ENCODE assay signal across 19 mouse cellular contexts in the genomic region with DNA sequence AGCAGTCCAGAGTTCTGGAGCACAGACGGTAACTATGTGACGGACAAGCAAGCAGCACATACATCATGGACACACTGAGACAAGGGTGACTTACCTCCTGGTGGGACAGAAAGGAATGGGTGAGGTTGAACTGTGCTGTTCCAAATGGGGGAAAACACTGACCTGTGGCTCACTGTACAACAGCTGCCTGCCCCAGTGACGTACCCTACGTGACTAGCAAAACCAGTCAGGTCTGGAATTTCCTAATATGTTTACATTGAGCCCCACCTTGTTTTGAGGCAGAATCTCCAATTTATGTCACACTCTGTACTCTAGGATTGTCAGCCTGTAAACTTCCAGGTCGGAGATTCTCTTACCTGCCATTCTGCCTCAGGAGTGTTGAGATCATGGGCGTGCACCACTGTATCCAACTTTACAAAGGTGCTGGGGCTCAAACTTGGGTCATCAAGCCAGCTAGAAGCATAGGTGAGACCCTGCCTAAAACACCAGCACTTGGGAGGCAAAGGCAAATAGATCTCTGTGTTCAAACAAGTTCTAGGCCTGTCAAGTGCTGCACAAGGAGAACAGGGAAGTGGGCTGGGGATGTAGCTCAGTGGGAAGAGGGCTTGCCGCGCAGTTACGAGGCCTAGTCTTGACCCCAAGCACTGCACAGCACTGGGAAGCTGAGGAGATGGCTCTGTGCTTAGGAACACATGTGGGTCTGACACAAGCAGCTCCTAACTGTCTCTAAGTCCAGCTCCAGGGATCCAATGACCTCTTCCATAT. TPM values are rescaled to one million over a fixed set of nuclear protein-coding genes. Genes with fewer than 3 reads are reported as not detected.
A peak's percentile ranks its signal among the peaks of the same experiment; 100 is the strongest.
DNase-seq lines count a peak whose midpoint lies in the region; ATAC-seq and TF ChIP-seq lines count a peak whose summit lies in the region.
"Had no signal": no experiment of that assay in that cellular context is flagged by ENCODE, and none has a peak within 500 bp of the region (broad histone marks: within the 10 kb centered on the region; RNA-seq: fewer than 3 reads in every experiment).

No protein-coding gene starts in this region.

- no peak for ATAC-seq in heart, embryonic 16.5 days (replicated peaks; ENCODE audit: extremely low read depth, insufficient read depth, low FRiP score)
- no peak for ATAC-seq in liver, embryonic 12.5 days
- peak; percentile 85; the same call in 1 of the 2 replicates for ATAC-seq in stomach, embryonic 16.5 days (ENCODE audit: insufficient read depth, low FRiP score)
- no peak for ATAC-seq in midbrain, embryonic 15.5 days (replicated peaks)
- ATAC-seq in inflammation-experienced regulatory T-cells, adult 6 months = no peak
- ATAC-seq: forebrain, embryonic 15.5 days; midbrain, embryonic 16.5 days had no signal

- peaks cover 25% of the 10 kb centered on the region for H3K4me1 ChIP-seq in heart, embryonic 16.5 days (ENCODE audit: control insufficient read depth, insufficient read depth, low read length)
- peaks cover 22% of the 10 kb centered on the region for H3K4me1 ChIP-seq in spleen, adult 2 months (ENCODE audit: control insufficient read depth, insufficient read depth, insufficient read length)
- H3K4me1 ChIP-seq in liver, embryonic 12.5 days = peaks cover 60% of the 10 kb centered on the region
- H3K4me1 ChIP-seq in stomach, embryonic 16.5 days (ENCODE audit: control insufficient read depth, insufficient read depth, low read length) = 0 out of 2 replicates have a peak, but pooled peaks cover 4% of the 10 kb centered on the region
- no peaks in the 10 kb centered on the region for H3K4me1 ChIP-seq in midbrain, embryonic 15.5 days
- H3K4me1 ChIP-seq: forebrain, embryonic 15.5 days; hindbrain, embryonic 10.5 days; neural tube, embryonic 12.5 days had no signal

- TF ChIP-seq CTCF in spleen, adult 2 months (IDR thresholded peaks at IDR 0.05; ENCODE audit: extremely low read depth, insufficient read depth, insufficient read length, insufficient replicate concordance) = no peak

- no peak for TF ChIP-seq POLR2A in spleen, adult 2 months (IDR thresholded peaks at IDR 0.05; ENCODE audit: low read depth, low read length)

- H3K9me3 ChIP-seq in heart, embryonic 16.5 days (replicated peaks; ENCODE audit: control insufficient read depth, low read length) = no peaks in the 10 kb centered on the region
- no peaks in the 10 kb centered on the region for H3K9me3 ChIP-seq in liver, embryonic 12.5 days (replicated peaks)
- no peaks in the 10 kb centered on the region for H3K9me3 ChIP-seq in stomach, embryonic 16.5 days (replicated peaks; ENCODE audit: control insufficient read depth, low read length)
- H3K9me3 ChIP-seq in midbrain, embryonic 15.5 days = no peaks in the 10 kb centered on the region
- H3K9me3 ChIP-seq: forebrain, embryonic 15.5 days; hindbrain, embryonic 10.5 days; neural tube, embryonic 12.5 days had no signal

- no peaks in the 10 kb centered on the region for H3K27me3 ChIP-seq in heart, embryonic 16.5 days (ENCODE audit: control insufficient read depth, insufficient read depth, low read length)
- H3K27me3 ChIP-seq in spleen, adult 2 months (ENCODE audit: control insufficient read depth, insufficient read depth, low read length) = no peaks in the 10 kb centered on the region
- no peaks in the 10 kb centered on the region for H3K27me3 ChIP-seq in liver, embryonic 12.5 days (replicated peaks)
- no peaks in the 10 kb centered on the region for H3K27me3 ChIP-seq in stomach, embryonic 16.5 days (ENCODE audit: control insufficient read depth, insufficient read depth, low read length)
- H3K27me3 ChIP-seq in midbrain, embryonic 15.5 days (replicated peaks) = no peaks in the 10 kb centered on the region
- H3K27me3 ChIP-seq: forebrain, embryonic 15.5 days; neural tube, embryonic 12.5 days had no signal

- DNase-seq in heart, postnatal 10 days = no peak
- DNase-seq in spleen, adult 2 months (ENCODE audit: low read depth in 1 of 2, low spot score in 2 of 2) = no peak
- no peak for DNase-seq in spleen, adult 18-20 months
- DNase-seq: cerebellum, adult 11 months; cerebellum, postnatal 36 days; thymus, postnatal 4 days had no signal

- no peaks in the 10 kb centered on the region for H3K36me3 ChIP-seq in heart, embryonic 16.5 days (ENCODE audit: control insufficient read depth, insufficient read depth)
- no peaks in the 10 kb centered on the region for H3K36me3 ChIP-seq in spleen, adult 2 months (ENCODE audit: control insufficient read depth, insufficient read depth, low read length)
- H3K36me3 ChIP-seq in liver, embryonic 12.5 days = no peaks in the 10 kb centered on the region
- no peaks in the 10 kb centered on the region for H3K36me3 ChIP-seq in stomach, embryonic 16.5 days (ENCODE audit: control insufficient read depth, insufficient read depth, low read length)
- no peaks in the 10 kb centered on the region for H3K36me3 ChIP-seq in midbrain, embryonic 15.5 days (replicated peaks)
- H3K36me3 ChIP-seq: forebrain, embryonic 15.5 days; hindbrain, embryonic 10.5 days; neural tube, embryonic 12.5 days had no signal

- no peak overlapping the region for H3K4me3 ChIP-seq in heart, embryonic 16.5 days (ENCODE audit: low read length)
- no peak overlapping the region for H3K4me3 ChIP-seq in spleen, adult 2 months (ENCODE audit: extremely low read depth, insufficient read depth, insufficient read length)
- H3K4me3 ChIP-seq in liver, embryonic 12.5 days = no peak overlapping the region
- H3K4me3 ChIP-seq in stomach, embryonic 16.5 days (replicated peaks; ENCODE audit: low read length) = no peak overlapping the region
- no peak overlapping the region for H3K4me3 ChIP-seq in midbrain, embryonic 15.5 days
- H3K4me3 ChIP-seq: forebrain, embryonic 15.5 days; hindbrain, embryonic 10.5 days; layer of hippocampus, adult 2 months; neural tube, embryonic 12.5 days had no signal

- no peak overlapping the region for H3K9ac ChIP-seq in heart, embryonic 16.5 days (ENCODE audit: low read length)
- peak overlapping the region; percentile 1; the same call in 1 of the 2 replicates for H3K9ac ChIP-seq in liver, embryonic 12.5 days
- H3K9ac ChIP-seq in stomach, embryonic 16.5 days (ENCODE audit: low read length) = no peak overlapping the region; the same call in 1 of the 2 replicates
- no peak overlapping the region for H3K9ac ChIP-seq in midbrain, embryonic 15.5 days
- H3K9ac ChIP-seq: forebrain, embryonic 15.5 days; neural tube, embryonic 12.5 days had no signal

- intact Hi-C loops in heart, postnatal 10 days (cut with DNase I) = no loop called here

- H3K27ac ChIP-seq in heart, embryonic 16.5 days (ENCODE audit: low read length) = peak overlapping the region; percentile 90
- H3K27ac ChIP-seq in spleen, adult 2 months (ENCODE audit: insufficient read depth, low read length) = peak overlapping the region; percentile 54
- H3K27ac ChIP-seq in liver, embryonic 12.5 days = no peak overlapping the region
- H3K27ac ChIP-seq in stomach, embryonic 16.5 days (ENCODE audit: low read length) = peak overlapping the region; percentile 79
- H3K27ac ChIP-seq in midbrain, embryonic 15.5 days = no peak overlapping the region
- H3K27ac ChIP-seq: forebrain, embryonic 15.5 days; hindbrain, embryonic 10.5 days; layer of hippocampus, adult 2 months; neural tube, embryonic 12.5 days had no signal

- WGBS in heart, embryonic 16.5 days = 89% methylated on average over 9 of the region's 9 CpGs
- 91% methylated on average over 9 of the region's 9 CpGs for WGBS in spleen, adult 2 months
- 75% methylated on average over 9 of the region's 9 CpGs for WGBS in liver, embryonic 12.5 days (ENCODE audit: insufficient replicate concordance)
- 60% methylated on average over 9 of the region's 9 CpGs for WGBS in stomach, embryonic 16.5 days
- WGBS in midbrain, embryonic 15.5 days = 90% methylated on average over 9 of the region's 9 CpGs

- no peak overlapping the region for H3K4me2 ChIP-seq in heart, embryonic 16.5 days (ENCODE audit: low read depth, low read length)
- H3K4me2 ChIP-seq in liver, embryonic 12.5 days = no peak overlapping the region
- H3K4me2 ChIP-seq in stomach, embryonic 16.5 days (ENCODE audit: low read depth, low read length) = peak overlapping the region; percentile 15; the same call in 1 of the 2 replicates
- no peak overlapping the region for H3K4me2 ChIP-seq in midbrain, embryonic 15.5 days
- H3K4me2 ChIP-seq: forebrain, embryonic 15.5 days; neural tube, embryonic 12.5 days had no signal

RNA-seq across cellular contexts. Expression of a gene that starts 12.8 kb away (rescaled TPM):
- polyA plus RNA-seq in heart, embryonic 16.5 days (2015; fragmentation: Nextera tagmentation; extraction: Ambion mirVana) = 0.91 and 2.3 TPM in 2 replicates
- not detected for total RNA-seq in heart, postnatal 10 days (2021)
- not detected in 2 replicates for polyA plus RNA-seq in spleen, adult 2 months (2012; rRNA removed)
- polyA plus RNA-seq in liver, embryonic 12.5 days (2016; fragmentation: Nextera tagmentation; extraction: Ambion mirVana) = not detected in 2 replicates
- not detected in 2 replicates for polyA plus RNA-seq in stomach, embryonic 16.5 days (2015; fragmentation: Nextera tagmentation; extraction: Ambion mirVana)
- polyA plus RNA-seq in midbrain, embryonic 15.5 days (2015; fragmentation: Nextera tagmentation; extraction: Ambion mirVana) = 1.1 TPM in 1 of 2 replicates, not detected in the other
- polyA plus RNA-seq in inflammation-experienced regulatory T-cells, adult 6 months (2017; shearing (Covaris generic)) = not detected
- total RNA-seq: gastrocnemius, adult 18-20 months; liver, adult 2 months had no signal
- polyA plus RNA-seq: forebrain, embryonic 15.5 days; hindbrain, embryonic 10.5 days; kidney, embryonic 16.5 days; midbrain, embryonic 16.5 days; neural tube, embryonic 12.5 days had no signal

RNA-seq across cellular contexts. Expression of a gene that starts 44.1 kb away (rescaled TPM):
- 58.9 and 65.3 TPM in 2 replicates for polyA plus RNA-seq in heart, embryonic 16.5 days (2015; fragmentation: Nextera tagmentation; extraction: Ambion mirVana)
- total RNA-seq in heart, postnatal 10 days (2021) = 10 to 100 TPM; 31.5 to 32.1 TPM
- polyA plus RNA-seq in spleen, adult 2 months (2012; rRNA removed) = 3.8 and 4.5 TPM in 2 replicates
- polyA plus RNA-seq in liver, embryonic 12.5 days (2016; fragmentation: Nextera tagmentation; extraction: Ambion mirVana) = 24.1 and 26.3 TPM in 2 replicates
- 184 and 191 TPM in 2 replicates for polyA plus RNA-seq in stomach, embryonic 16.5 days (2015; fragmentation: Nextera tagmentation; extraction: Ambion mirVana)
- 41.1 and 45.6 TPM in 2 replicates for polyA plus RNA-seq in midbrain, embryonic 15.5 days (2015; fragmentation: Nextera tagmentation; extraction: Ambion mirVana)
- 10 to 100 TPM; 15.4 to 16.6 (median 15.8) TPM for polyA plus RNA-seq in inflammation-experienced regulatory T-cells, adult 6 months (2017; shearing (Covaris generic))

RNA-seq across cellular contexts. Expression of a gene that starts 57.1 kb away (rescaled TPM):
- polyA plus RNA-seq in heart, embryonic 16.5 days (2015; fragmentation: Nextera tagmentation; extraction: Ambion mirVana) = 116 and 141 TPM in 2 replicates
- 100 to 1,000 TPM; 102 to 107 TPM for total RNA-seq in heart, postnatal 10 days (2021)
- polyA plus RNA-seq in spleen, adult 2 months (2012; rRNA removed) = 120 and 164 TPM in 2 replicates
- polyA plus RNA-seq in liver, embryonic 12.5 days (2016; fragmentation: Nextera tagmentation; extraction: Ambion mirVana) = 45.5 and 47.4 TPM in 2 replicates
- 187 and 192 TPM in 2 replicates for polyA plus RNA-seq in stomach, embryonic 16.5 days (2015; fragmentation: Nextera tagmentation; extraction: Ambion mirVana)
- 174 and 193 TPM in 2 replicates for polyA plus RNA-seq in midbrain, embryonic 15.5 days (2015; fragmentation: Nextera tagmentation; extraction: Ambion mirVana)
- 100 to 1,000 TPM in 2 of 3 experiments, 10 to 100 TPM in 1; 54.0 to 162 (median 147) TPM for polyA plus RNA-seq in inflammation-experienced regulatory T-cells, adult 6 months (2017; shearing (Covaris generic))

RNA-seq across cellular contexts. Expression of a gene that starts 57.2 kb away (rescaled TPM):
- 117 and 132 TPM in 2 replicates for polyA plus RNA-seq in heart, embryonic 16.5 days (2015; fragmentation: Nextera tagmentation; extraction: Ambion mirVana)
- 10 to 100 TPM; 80.3 to 81.8 TPM for total RNA-seq in heart, postnatal 10 days (2021)
- polyA plus RNA-seq in spleen, adult 2 months (2012; rRNA removed) = 9.7 and 11.7 TPM in 2 replicates
- 136 and 137 TPM in 2 replicates for polyA plus RNA-seq in liver, embryonic 12.5 days (2016; fragmentation: Nextera tagmentation; extraction: Ambion mirVana)
- 145 and 155 TPM in 2 replicates for polyA plus RNA-seq in stomach, embryonic 16.5 days (2015; fragmentation: Nextera tagmentation; extraction: Ambion mirVana)
- polyA plus RNA-seq in midbrain, embryonic 15.5 days (2015; fragmentation: Nextera tagmentation; extraction: Ambion mirVana) = 190 and 191 TPM in 2 replicates
- 100 to 1,000 TPM in 2 of 3 experiments, 10 to 100 TPM in 1; 97.7 to 133 (median 119) TPM for polyA plus RNA-seq in inflammation-experienced regulatory T-cells, adult 6 months (2017; shearing (Covaris generic))

Comparison
In these comparisons a context has a peak if more than half of its experiments do, and no peak if none do; other contexts are left out.
1. H3K27ac ChIP-seq: peak in heart, embryonic 16.5 days (single experiment), spleen, adult 2 months (single experiment) and stomach, embryonic 16.5 days (single experiment); none in liver, embryonic 12.5 days (single experiment) and midbrain, embryonic 15.5 days (single experiment).